21 mouse cellular contexts compared by ENCODE assay signal in genomic region chr14:21200850-21201249, GRCm38 (mm10).
DNase-seq lines count a peak whose midpoint lies in the region; ATAC-seq and TF ChIP-seq lines count a peak whose summit lies in the region.
"Had no signal": no experiment of that assay in that cellular context is flagged by ENCODE, and none has a peak within 500 bp of the region (broad histone marks: within the 10 kb centered on the region; RNA-seq: fewer than 3 reads in every experiment).

No protein-coding gene starts in this region.

- no peak overlapping the region for H3K9ac ChIP-seq in lung, embryonic 15.5 days
- no peak overlapping the region for H3K9ac ChIP-seq in MEL (ENCODE audit: control insufficient read depth, low read depth, low read length, poor library complexity, severe bottlenecking)
- H3K9ac ChIP-seq in stomach, embryonic 14.5 days (replicated peaks; ENCODE audit: low read depth, low read length): no peak overlapping the region
- H3K9ac ChIP-seq: forebrain, embryonic 13.5 days; forebrain, postnatal 0 days; hindbrain, embryonic 14.5 days had no signal

- no peak overlapping the region for H3K4me2 ChIP-seq in lung, embryonic 15.5 days
- no peak overlapping the region for H3K4me2 ChIP-seq in stomach, embryonic 14.5 days (replicated peaks; ENCODE audit: low read depth, low read length)
- H3K4me2 ChIP-seq: forebrain, embryonic 13.5 days; hindbrain, embryonic 14.5 days had no signal

- H3K4me3 ChIP-seq in lung, embryonic 15.5 days: no peak overlapping the region
- no peak overlapping the region for H3K4me3 ChIP-seq in lung, adult 2 months (replicated peaks; ENCODE audit: extremely low read depth, low read depth, low read length)
- H3K4me3 ChIP-seq in MEL (ENCODE audit: control insufficient read depth in 1 of 2, insufficient read depth in 1 of 2, low read depth in 2 of 2, low read length in 2 of 2): no peak overlapping the region
- H3K4me3 ChIP-seq in stomach, embryonic 14.5 days (ENCODE audit: low read depth, low read length): no peak overlapping the region
- H3K4me3 ChIP-seq: embryonic facial prominence, embryonic 10.5 days; forebrain, embryonic 13.5 days; gastrocnemius, adult 2 months; heart, embryonic 10.5 days; hindbrain, embryonic 10.5 days had no signal

- no peaks in the 10 kb centered on the region for H3K36me3 ChIP-seq in lung, embryonic 15.5 days
- H3K36me3 ChIP-seq in MEL (ENCODE audit: control insufficient read depth in 1 of 2, insufficient read depth in 2 of 2, low read length in 2 of 2): peaks cover 0 to 3% of the 10 kb centered on the region in 2 experiments; a peak in 3 of 4 replicates
- H3K36me3 ChIP-seq in stomach, embryonic 14.5 days (ENCODE audit: control insufficient read depth, insufficient read depth, low read length): no peaks in the 10 kb centered on the region
- H3K36me3 ChIP-seq: embryonic facial prominence, embryonic 10.5 days; heart, embryonic 10.5 days; hindbrain, embryonic 10.5 days had no signal

- H3K27ac ChIP-seq in lung, embryonic 15.5 days: peak overlapping the region; percentile 10; the same call in 1 of the 2 replicates
- no peak overlapping the region for H3K27ac ChIP-seq in MEL (ENCODE audit: control insufficient read depth, low read depth, low read length)
- H3K27ac ChIP-seq in stomach, embryonic 14.5 days (ENCODE audit: low read length): 0 out of 2 replicates have a peak overlapping the region, but pooled peaks have one; percentile 22
- H3K27ac ChIP-seq: embryonic facial prominence, embryonic 10.5 days; forebrain, embryonic 13.5 days; gastrocnemius, adult 2 months; heart, embryonic 10.5 days; hindbrain, embryonic 10.5 days; hindbrain, embryonic 14.5 days had no signal

- 54% methylated on average over 3 of the region's 3 CpGs for WGBS in lung, embryonic 15.5 days
- 46% methylated on average over 3 of the region's 3 CpGs for WGBS in lung, adult 2 months
- WGBS in stomach, embryonic 14.5 days: 70% methylated on average over 3 of the region's 3 CpGs

- TF ChIP-seq POLR2A in lung, adult 2 months (IDR thresholded peaks at IDR 0.05; ENCODE audit: borderline replicate concordance, extremely low read depth, low read depth, low read length): no peak
- TF ChIP-seq POLR2A in MEL (IDR thresholded peaks at IDR 0.05; ENCODE audit: control insufficient read depth in 1 of 2, insufficient read depth in 1 of 2, low read depth in 1 of 2, low read length in 2 of 2, poor library complexity in 1 of 2): no peak

- TF ChIP-seq RAD21 in MEL (IDR thresholded peaks at IDR 0.05; ENCODE audit: low read depth, low read length): no peak

- TF ChIP-seq CTCF in lung, adult 2 months (IDR thresholded peaks at IDR 0.05; ENCODE audit: insufficient read depth, low read length): no peak
- no peak for TF ChIP-seq CTCF in MEL (IDR thresholded peaks at IDR 0.05 in 2 of 3, conservative IDR thresholded peaks at IDR 0.05 in 1 of 3; ENCODE audit: control insufficient read depth in 1 of 3, insufficient read depth in 1 of 3, low read depth in 2 of 3, low read length in 3 of 3, poor library complexity in 1 of 3, severe bottlenecking in 1 of 3)

- no peaks in the 10 kb centered on the region for H3K4me1 ChIP-seq in lung, embryonic 15.5 days
- H3K4me1 ChIP-seq in lung, adult 2 months (ENCODE audit: control insufficient read depth, insufficient read depth, low read length): no peaks in the 10 kb centered on the region
- peaks cover 0 to 3% of the 10 kb centered on the region in 2 experiments; a peak in 1 of 4 replicates for H3K4me1 ChIP-seq in MEL (ENCODE audit: control insufficient read depth in 1 of 2, insufficient read depth in 2 of 2, low read length in 2 of 2)
- no peaks in the 10 kb centered on the region for H3K4me1 ChIP-seq in stomach, embryonic 14.5 days (ENCODE audit: control insufficient read depth, insufficient read depth, low read length)
- H3K4me1 ChIP-seq: embryonic facial prominence, embryonic 10.5 days; forebrain, embryonic 13.5 days; heart, embryonic 10.5 days; hindbrain, embryonic 10.5 days had no signal

- DNase-seq in lung, adult 2 months: no peak
- no peak for DNase-seq in MEL (ENCODE audit: low read depth, low spot score)
- DNase-seq in thymus, postnatal 14 days: no peak
- no peak for DNase-seq in urinary bladder, postnatal 36 days (ENCODE audit: low spot score in 2 of 2)
- DNase-seq: adrenal gland, adult 8-10 months; cerebellum, adult 11-12 months; cerebellum, adult 9-11 months; cerebellum, postnatal 36 days; forebrain, postnatal 0 days; gastrocnemius, adult 2 months; gastrocnemius, postnatal 25 days; heart, adult 11 months; heart, postnatal 10 days had no signal

- ATAC-seq in lung, embryonic 15.5 days (ENCODE audit: borderline replicate concordance, extremely low read depth, low FRiP score, low TSS enrichment): no peak
- ATAC-seq in granulocyte monocyte progenitor cell, adult 5-6 weeks (replicated peaks; ENCODE audit: poor library complexity, severe bottlenecking): peak; percentile 97
- ATAC-seq in stomach, embryonic 14.5 days (ENCODE audit: insufficient number of reproducible peaks, insufficient read depth, low FRiP score, low read depth): no peak
- ATAC-seq: forebrain, embryonic 13.5 days; forebrain, postnatal 0 days had no signal

- H3K27me3 ChIP-seq in lung, embryonic 15.5 days: no peaks in the 10 kb centered on the region
- H3K27me3 ChIP-seq in MEL (ENCODE audit: control insufficient read depth in 1 of 2, insufficient read depth in 2 of 2, low read length in 2 of 2): no peaks in the 10 kb centered on the region
- H3K27me3 ChIP-seq in stomach, embryonic 14.5 days (ENCODE audit: control insufficient read depth, insufficient read depth, low read length): no peaks in the 10 kb centered on the region
- H3K27me3 ChIP-seq: forebrain, embryonic 13.5 days had no signal

- H3K79me2 ChIP-seq in MEL (ENCODE audit: control insufficient read depth, insufficient read depth, low read length, poor library complexity): no peaks in the 10 kb centered on the region

- no peak for TF ChIP-seq EP300 in MEL (IDR thresholded peaks at IDR 0.05; ENCODE audit: low read depth in 1 of 2, low read length in 2 of 2)

- H3K9me3 ChIP-seq in lung, embryonic 15.5 days: no peaks in the 10 kb centered on the region
- no peaks in the 10 kb centered on the region for H3K9me3 ChIP-seq in MEL (replicated peaks; ENCODE audit: insufficient read depth, low read length)
- no peaks in the 10 kb centered on the region for H3K9me3 ChIP-seq in stomach, embryonic 14.5 days (ENCODE audit: control insufficient read depth, low read depth, low read length)
- H3K9me3 ChIP-seq: embryonic facial prominence, embryonic 10.5 days; forebrain, embryonic 13.5 days; heart, embryonic 10.5 days; hindbrain, embryonic 10.5 days had no signal

TF ChIP-seq in MEL, 35 proteins besides CTCF, POLR2A, EP300 and RAD21:
- TF ChIP-seq MXI1 (IDR thresholded peaks at IDR 0.05; ENCODE audit: low read depth, low read length): no peak
- TF ChIP-seq MYC (IDR thresholded peaks at IDR 0.05; ENCODE audit: low read depth, low read length): no peak
- TF ChIP-seq RCOR1 (IDR thresholded peaks at IDR 0.05; ENCODE audit: low read depth, low read length): 0 out of 2 replicates have a peak, but pooled peaks have one; percentile 26
- TF ChIP-seq MAFK (IDR thresholded peaks at IDR 0.05; ENCODE audit: borderline replicate concordance, low read depth, low read length): no peak
- TF ChIP-seq POLR2AphosphoS2 (IDR thresholded peaks at IDR 0.05; ENCODE audit: low read length): no peak
- TF ChIP-seq E2F4 (IDR thresholded peaks at IDR 0.05; ENCODE audit: borderline replicate concordance, low read depth, low read length): no peak
